ENCODE assay signal across 12 mouse cellular contexts in genomic region chr3:127107281-127107680, GRCm38 (mm10).
DNase-seq lines count a peak whose midpoint lies in the region; ATAC-seq and TF ChIP-seq lines count a peak whose summit lies in the region.
"Had no signal": no experiment of that assay in that cellular context is flagged by ENCODE, and none has a peak within 500 bp of the region (broad histone marks: within the 10 kb centered on the region; RNA-seq: fewer than 3 reads in every experiment).

No protein-coding gene starts in this region.

- DNase-seq in cerebellum, postnatal 4 days (ENCODE audit: low spot score in 2 of 2) = no peak
- peak; percentile 42 for DNase-seq in right cerebral cortex, adult 18-20 months
- DNase-seq in right cerebral cortex, adult 2 months (ENCODE audit: low spot score in 2 of 2) = no peak
- DNase-seq in gastrocnemius, postnatal 25 days = peak; percentile 27
- DNase-seq in adrenal gland, adult 2 months = no peak
- DNase-seq: thymus, postnatal 25 days had no signal

- no peaks in the 10 kb centered on the region for H3K27me3 ChIP-seq in intestine, postnatal 0 days (replicated peaks; ENCODE audit: control insufficient read depth, insufficient read depth, low read length)
- H3K27me3 ChIP-seq: forebrain, embryonic 15.5 days; kidney, embryonic 15.5 days; lung, embryonic 15.5 days had no signal

- no peak overlapping the region for H3K4me3 ChIP-seq in intestine, postnatal 0 days (ENCODE audit: low read depth, low read length)
- H3K4me3 ChIP-seq: forebrain, embryonic 15.5 days; kidney, embryonic 15.5 days; lung, embryonic 15.5 days had no signal

- H3K27ac ChIP-seq in intestine, postnatal 0 days (ENCODE audit: low read depth, low read length) = no peak overlapping the region
- H3K27ac ChIP-seq: forebrain, embryonic 15.5 days; kidney, embryonic 15.5 days; lung, embryonic 15.5 days had no signal

- H3K4me1 ChIP-seq in intestine, postnatal 0 days (replicated peaks; ENCODE audit: control insufficient read depth, insufficient read depth, low read length) = no peaks in the 10 kb centered on the region
- H3K4me1 ChIP-seq: kidney, embryonic 15.5 days had no signal

- H3K9me3 ChIP-seq in intestine, postnatal 0 days (ENCODE audit: control insufficient read depth) = no peaks in the 10 kb centered on the region
- H3K9me3 ChIP-seq: forebrain, embryonic 15.5 days; kidney, embryonic 15.5 days; lung, embryonic 15.5 days had no signal

- 80% methylated on average over 5 of the region's 5 CpGs for WGBS in intestine, postnatal 0 days

- peak; percentile 73; the same call in 1 of the 2 replicates for ATAC-seq in cerebellum, adult (ENCODE audit: insufficient number of reproducible peaks, low FRiP score, low TSS enrichment)
- ATAC-seq in erythroid progenitor cell, adult 5-6 weeks (replicated peaks; ENCODE audit: low FRiP score, poor library complexity, severe bottlenecking) = no peak
- ATAC-seq in intestine, postnatal 0 days = no peak
- ATAC-seq: forebrain, embryonic 15.5 days had no signal

- no peak overlapping the region for H3K4me2 ChIP-seq in intestine, postnatal 0 days (replicated peaks; ENCODE audit: low read depth)
- H3K4me2 ChIP-seq: forebrain, embryonic 15.5 days; kidney, embryonic 15.5 days; lung, embryonic 15.5 days had no signal

- H3K9ac ChIP-seq in intestine, postnatal 0 days (ENCODE audit: low read depth, low read length) = no peak overlapping the region
- H3K9ac ChIP-seq: forebrain, embryonic 15.5 days; kidney, embryonic 15.5 days; lung, embryonic 15.5 days had no signal

- no peaks in the 10 kb centered on the region for H3K36me3 ChIP-seq in intestine, postnatal 0 days (ENCODE audit: control insufficient read depth, insufficient read depth)
- H3K36me3 ChIP-seq: forebrain, embryonic 15.5 days; kidney, embryonic 15.5 days; lung, embryonic 15.5 days had no signal

- no peak for TF ChIP-seq CTCF in intestine, postnatal 0 days (IDR thresholded peaks at IDR 0.05; ENCODE audit: low read depth)

Comparison
In these comparisons a context has a peak if more than half of its experiments do, and no peak if none do; other contexts are left out.
1. DNase-seq: peak in right cerebral cortex, adult 18-20 months (single experiment) and gastrocnemius, postnatal 25 days (single experiment); none in cerebellum, postnatal 4 days (0 of 2), right cerebral cortex, adult 2 months (0 of 2) and adrenal gland, adult 2 months (single experiment).